Mouse (Mus musculus) cerebellum, postnatal 10 days (tissue): ENCODE data around the gene Mgst2.

Experiments
- DNase-seq, 2 experiments: peaks; one replicate each; pipeline ENCODE4 v3.0.0; 2021; ENCODE audit warnings: mixed read lengths in 2 of 2

Mgst2 gene

GRCm38 (mm10) chr3:51660060-51660459 is at the start of gene Mgst2:
Gene Mgst2, plus strand, starts transcription at chr3:51660360.
- DNase-seq = no peak

GRCm38 (mm10) chr3:51611972-51612371 is 48.2 kb upstream of the Mgst2 start:
- peak; percentile 78 to 83 for DNase-seq

- DNase-seq = peak; percentile 41 to 42
Measured at GRCm38 (mm10) chr3:51612398-51613356, 47.5 kb upstream of the Mgst2 start.

- DNase-seq = no peak
Measured at GRCm38 (mm10) chr3:51614278-51614677, 45.9 kb upstream of the Mgst2 start.

GRCm38 (mm10) chr3:51623956-51624355 is 36.2 kb upstream of the Mgst2 start:
- no peak for DNase-seq

- DNase-seq = no peak
Measured at GRCm38 (mm10) chr3:51627741-51628140, 32.4 kb upstream of the Mgst2 start.

GRCm38 (mm10) chr3:51628977-51629376 is 31.2 kb upstream of the Mgst2 start:
- no peak for DNase-seq

GRCm38 (mm10) chr3:51630746-51631145 is 29.4 kb upstream of the Mgst2 start:
- peak; percentile 64 to 73 for DNase-seq

- DNase-seq = peak; percentile 59 to 80
Measured at GRCm38 (mm10) chr3:51631971-51632370, 28.2 kb upstream of the Mgst2 start.

- peak; percentile 26 to 32 for DNase-seq
Measured at GRCm38 (mm10) chr3:51634451-51634850, 25.7 kb upstream of the Mgst2 start.

- no peak for DNase-seq
Measured at GRCm38 (mm10) chr3:51635960-51636359, 24.2 kb upstream of the Mgst2 start.

- DNase-seq = no peak
Measured at GRCm38 (mm10) chr3:51636700-51637099, 23.5 kb upstream of the Mgst2 start.

- no peak for DNase-seq
Measured at GRCm38 (mm10) chr3:51637326-51637725, 22.8 kb upstream of the Mgst2 start.

GRCm38 (mm10) chr3:51638260-51638659 is 21.9 kb upstream of the Mgst2 start:
- DNase-seq = no peak

GRCm38 (mm10) chr3:51645484-51645883 is 14.7 kb upstream of the Mgst2 start:
- DNase-seq = no peak

- no peak for DNase-seq
Measured at GRCm38 (mm10) chr3:51646301-51646700, 13.9 kb upstream of the Mgst2 start.

- DNase-seq = no peak
Measured at GRCm38 (mm10) chr3:51647356-51647755, 12.8 kb upstream of the Mgst2 start.

GRCm38 (mm10) chr3:51648037-51648664 is 12.0 kb upstream of the Mgst2 start:
- DNase-seq = peak; percentile 89 to 91

- DNase-seq = no peak
Measured at GRCm38 (mm10) chr3:51649426-51649825, 10.7 kb upstream of the Mgst2 start.

GRCm38 (mm10) chr3:51649986-51650385 is 10.2 kb upstream of the Mgst2 start:
- DNase-seq = no peak

- DNase-seq = peak; percentile 42 to 51
Measured at GRCm38 (mm10) chr3:51651149-51651548, 9.0 kb upstream of the Mgst2 start.

- peak; percentile 94 to 97 for DNase-seq
Measured at GRCm38 (mm10) chr3:51652292-51652691, 7.9 kb upstream of the Mgst2 start.

- DNase-seq = peak; percentile 53 to 62
Measured at GRCm38 (mm10) chr3:51652701-51653100, 7.5 kb upstream of the Mgst2 start.
